Mouse (Mus musculus) myocyte (in vitro differentiated cells): ENCODE measurements at regions not wholly inside any gene's neighbourhood (a gene's known extent, or its start where the extent isn't known, plus 50 kb on each side); places are given as distances from the start of the nearest gene placed in this dataset.
"Not testable (repeated sequence)": the region's sequence is repeated elsewhere in the genome, so short reads cannot be mapped to it uniquely, and the experiment has no call there.

Source experiments
- H3K27me3 ChIP-seq: one replicate; pipeline ENCODE4 v1.6.1; 2011; ENCODE audit not compliant: control insufficient read depth, insufficient read depth, insufficient read length
- H3K36me3 ChIP-seq: one replicate; pipeline ENCODE4 v1.6.1; 2011; ENCODE audit not compliant: control insufficient read depth, insufficient read depth
- H3K4me2 ChIP-seq: one replicate; pipeline ENCODE4 v1.6.1; 2011; ENCODE audit warnings: low read depth, control low read depth
- H3K4me3 ChIP-seq: one replicate; pipeline ENCODE4 v1.5.1; 2011; ENCODE audit warnings: mild to moderate bottlenecking, control low read depth, moderate library complexity
- H3K79me2 ChIP-seq: one replicate; pipeline ENCODE4 v1.6.1; 2011; ENCODE audit not compliant: control insufficient read depth, insufficient read depth
- H3ac ChIP-seq: one replicate; pipeline ENCODE4 v1.6.1; 2011; ENCODE audit not compliant: control insufficient read depth, insufficient read length
- CEBPB ChIP-seq: IDR thresholded peaks from 2 replicates; pipeline ENCODE4 v1.6.1; 2011; ENCODE audit warnings: mild to moderate bottlenecking, moderate library complexity; ENCODE audit not compliant: poor library complexity, insufficient read depth, severe bottlenecking
- E2F4 ChIP-seq: IDR thresholded peaks from one replicate; pipeline ENCODE4 v1.6.1; 2011; ENCODE audit warnings: mild to moderate bottlenecking, control low read depth, moderate library complexity; ENCODE audit not compliant: insufficient read depth
- MAX ChIP-seq: IDR thresholded peaks from one replicate; pipeline ENCODE4 v1.6.1; 2011; ENCODE audit warnings: low read depth, mild to moderate bottlenecking, control low read depth
- MYOD1 ChIP-seq, 3 experiments: IDR thresholded peaks; one replicate each; pipeline ENCODE4 v1.6.1; 2011; ENCODE audit warnings: control low read depth in 2 of 3, low read depth in 2 of 3, mild to moderate bottlenecking in 2 of 3, moderate library complexity in 1 of 3; ENCODE audit not compliant: insufficient read length in 2 of 3, control insufficient read depth in 1 of 3
- MYOG ChIP-seq, 3 experiments: IDR thresholded peaks; one replicate each; pipeline ENCODE4 v1.6.1; 2011; ENCODE audit warnings: control low read depth in 2 of 3, low read depth in 2 of 3, mild to moderate bottlenecking in 2 of 3; ENCODE audit not compliant: insufficient read length in 2 of 3, control insufficient read depth in 1 of 3, insufficient read depth in 1 of 3
- POLR2A ChIP-seq: IDR thresholded peaks from one replicate; pipeline ENCODE4 v1.6.1; 2011; ENCODE audit warnings: low read depth, mild to moderate bottlenecking, control low read depth, moderate library complexity; ENCODE audit not compliant: insufficient read length
- POLR2AphosphoS2 ChIP-seq: IDR thresholded peaks from one replicate; pipeline ENCODE4 v1.6.1; 2011; ENCODE audit warnings: low read depth, control low read depth; ENCODE audit not compliant: insufficient read length
- REST ChIP-seq: IDR thresholded peaks from one replicate; pipeline ENCODE4 v1.6.1; 2011; ENCODE audit warnings: mild to moderate bottlenecking, control low read depth, moderate library complexity; ENCODE audit not compliant: insufficient read depth, insufficient read length
- SRF ChIP-seq: IDR thresholded peaks from one replicate; pipeline ENCODE4 v1.6.1; 2011; ENCODE audit warnings: low read depth; ENCODE audit not compliant: control insufficient read depth, insufficient read length
- TCF12 ChIP-seq: IDR thresholded peaks from one replicate; pipeline ENCODE4 v1.6.1; 2011; ENCODE audit warnings: mild to moderate bottlenecking, control low read depth; ENCODE audit not compliant: poor library complexity, insufficient read depth, severe bottlenecking
- TCF3 ChIP-seq: IDR thresholded peaks from one replicate; pipeline ENCODE4 v1.6.1; 2011; ENCODE audit warnings: low read depth, control low read depth; ENCODE audit not compliant: insufficient read length
- USF1 ChIP-seq: IDR thresholded peaks from one replicate; pipeline ENCODE4 v1.6.1; 2011; ENCODE audit warnings: low read depth, mild to moderate bottlenecking, control low read depth, moderate library complexity

GRCm38 (mm10) chr10:111354607-111355006, 56.1 kb downstream of the Bbs10 start:
- H3K4me3 ChIP-seq = no peak overlapping the region
- H3K36me3 ChIP-seq = no peaks in the 10 kb centered on the region
- TF ChIP-seq TCF12 = no peak
- TF ChIP-seq SRF = no peak
- no peak for TF ChIP-seq POLR2AphosphoS2
- TF ChIP-seq MYOD1 (IDR thresholded peaks at IDR 0.05; ENCODE audit: control insufficient read depth in 1 of 3, insufficient read length in 2 of 3, low read depth in 2 of 3) = no peak
- TF ChIP-seq TCF3 = no peak
- TF ChIP-seq MYOG (IDR thresholded peaks at IDR 0.05; ENCODE audit: control insufficient read depth in 1 of 3, insufficient read depth in 1 of 3, insufficient read length in 2 of 3, low read depth in 2 of 3) = no peak
- no peak for TF ChIP-seq REST
- TF ChIP-seq USF1 = no peak
- no peak for TF ChIP-seq MAX
- TF ChIP-seq POLR2A = no peak
- TF ChIP-seq CEBPB = no peak
- TF ChIP-seq E2F4 = no peak
- no peaks in the 10 kb centered on the region for H3K79me2 ChIP-seq
- H3K4me2 ChIP-seq = no peak overlapping the region
- no peaks in the 10 kb centered on the region for H3K27me3 ChIP-seq
- no peak overlapping the region for H3ac ChIP-seq

GRCm38 (mm10) chr10:111358340-111358739, 59.9 kb downstream of the Bbs10 start:
- H3K27me3 ChIP-seq, H3ac ChIP-seq, H3K4me3 ChIP-seq, H3K79me2 ChIP-seq, H3K4me2 ChIP-seq, H3K36me3 ChIP-seq: not testable (repeated sequence)

DNA sequence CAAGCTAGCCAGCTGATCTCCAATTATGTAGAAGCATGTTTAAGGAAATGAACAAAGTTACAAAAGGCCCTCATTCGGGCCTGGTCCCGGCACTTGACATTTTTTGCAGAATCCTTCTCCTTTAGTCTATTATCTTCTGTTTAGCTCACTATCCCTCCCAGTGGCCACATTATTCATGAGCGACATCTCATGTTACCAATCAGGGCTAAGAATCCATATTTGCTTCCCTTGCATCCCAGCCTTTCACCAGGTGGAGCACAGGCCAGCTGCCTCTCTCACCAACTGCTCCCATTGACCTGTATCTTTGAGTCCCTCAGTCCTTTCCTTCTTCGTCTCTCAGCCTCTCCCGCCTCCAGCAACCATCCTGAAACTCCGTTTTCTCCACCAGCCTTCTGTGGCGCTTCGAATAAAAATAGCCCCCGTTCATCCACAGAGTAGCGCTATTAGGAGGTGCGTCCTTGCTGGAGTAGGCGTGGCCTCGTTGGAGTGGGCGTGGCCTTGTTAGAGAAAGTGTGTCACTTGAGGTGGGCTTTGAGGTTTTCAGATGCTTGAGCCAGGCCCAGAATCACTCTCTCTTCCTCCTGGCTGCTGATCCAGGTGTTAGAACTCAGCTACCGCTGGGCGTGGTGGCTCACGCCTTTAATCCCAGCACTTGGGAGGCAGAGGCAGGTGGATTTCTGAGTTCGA, 63.4 kb downstream of the Bbs10 start:
- no peaks in the 10 kb centered on the region for H3K36me3 ChIP-seq

GRCm38 (mm10) chr10:111363729-111364617, 65.5 kb downstream of the Bbs10 start:
- no peak overlapping the region for H3K4me3 ChIP-seq
- H3K79me2 ChIP-seq = no peaks in the 10 kb centered on the region
- TF ChIP-seq MAX (no peak), SRF (no peak), E2F4 (no peak), CEBPB (no peak), TCF3 (no peak), TCF12 (no peak), USF1 (no peak), MYOG (IDR thresholded peaks at IDR 0.05; ENCODE audit: control insufficient read depth in 1 of 3, insufficient read depth in 1 of 3, insufficient read length in 2 of 3, low read depth in 2 of 3) (no peak), MYOD1 (IDR thresholded peaks at IDR 0.05; ENCODE audit: control insufficient read depth in 1 of 3, insufficient read length in 2 of 3, low read depth in 2 of 3) (no peak)
- no peak overlapping the region for H3K4me2 ChIP-seq
- H3K36me3 ChIP-seq = no peaks in the 10 kb centered on the region
- no peaks in the 10 kb centered on the region for H3K27me3 ChIP-seq
- no peak overlapping the region for H3ac ChIP-seq

More for the DNA sequence above, 63.4 kb downstream of the Bbs10 start:
- H3K79me2 ChIP-seq = no peaks in the 10 kb centered on the region
- no peak overlapping the region for H3K4me2 ChIP-seq
- H3ac ChIP-seq = no peak overlapping the region
- H3K27me3 ChIP-seq = no peaks in the 10 kb centered on the region
- H3K4me3 ChIP-seq = no peak overlapping the region
- TF ChIP-seq TCF12 (no peak), MYOG (IDR thresholded peaks at IDR 0.05; ENCODE audit: control insufficient read depth in 1 of 3, insufficient read depth in 1 of 3, insufficient read length in 2 of 3, low read depth in 2 of 3) (no peak), USF1 (no peak), REST (no peak), SRF (no peak), TCF3 (no peak), CEBPB (no peak), MYOD1 (IDR thresholded peaks at IDR 0.05; ENCODE audit: control insufficient read depth in 1 of 3, insufficient read length in 2 of 3, low read depth in 2 of 3) (no peak), E2F4 (no peak), POLR2A (no peak), MAX (no peak), POLR2AphosphoS2 (no peak)

DNA sequence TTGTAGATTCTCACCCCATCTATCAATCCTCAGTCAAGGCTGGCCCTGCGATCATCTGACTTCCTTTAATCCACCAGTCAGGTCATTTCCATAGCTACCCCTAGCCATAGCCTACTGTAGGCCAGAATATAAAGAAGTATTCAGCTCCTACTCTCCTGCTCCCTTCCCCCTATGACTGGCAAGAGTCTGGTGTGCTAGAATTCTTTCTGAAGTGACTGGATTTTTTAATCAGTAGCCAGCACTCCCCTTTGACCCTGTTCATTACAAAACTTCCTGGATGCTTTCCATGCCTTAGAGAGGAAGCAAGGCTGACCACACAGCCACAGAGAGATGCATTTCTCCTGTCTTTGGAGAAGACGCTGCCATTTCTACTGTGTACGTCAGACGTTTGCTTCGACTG, 66.5 kb downstream of the Bbs10 start:
- H3K4me2 ChIP-seq = no peak overlapping the region
- no peaks in the 10 kb centered on the region for H3K79me2 ChIP-seq
- no peak overlapping the region for H3K4me3 ChIP-seq
- TF ChIP-seq POLR2A (no peak), CEBPB (no peak), E2F4 (no peak)
- H3ac ChIP-seq = no peak overlapping the region
- H3K36me3 ChIP-seq = no peaks in the 10 kb centered on the region
- H3K27me3 ChIP-seq = no peaks in the 10 kb centered on the region

- H3K36me3 ChIP-seq, H3ac ChIP-seq, H3K27me3 ChIP-seq, H3K79me2 ChIP-seq, H3K4me3 ChIP-seq, H3K4me2 ChIP-seq: not testable (repeated sequence)
These were observed 70.6 kb downstream of the Bbs10 start for GRCm38 (mm10) chr10:111369046-111369445.
